Mouse (Mus musculus) forebrain, embryonic 14.5 days (tissue): ENCODE data around the gene Wdr46. TPM values are rescaled to one million over a fixed set of nuclear protein-coding genes. Genes with fewer than 3 reads are reported as not detected.

ENCODE experiments used
- ATAC-seq: fragments of 200-750 bp; cut with Nextera tagmentation; 2 replicates; pipeline ENCODE4 v1.8.0; 2017; ENCODE audit warnings: mild to moderate bottlenecking, moderate library complexity
- DNase-seq: peaks from one replicate; pipeline ENCODE4 v3.0.0-alpha.2; 2015; ENCODE audit warnings: low spot score
- H3K27ac ChIP-seq: fragments of 300-500 bp; sonication (generic); 2 replicates; pipeline ENCODE4 v1.5.1; 2014; ENCODE audit warnings: low read depth, mild to moderate bottlenecking, control low read depth, low read length, moderate library complexity
- H3K27me3 ChIP-seq: fragments of 300-500 bp; sonication (generic); replicated peaks from 2 replicates; pipeline ENCODE4 v1.6.1; 2014; ENCODE audit warnings: low read length, control low read depth, mixed read lengths; ENCODE audit not compliant: control insufficient read depth, insufficient read depth
- H3K36me3 ChIP-seq: fragments of 300-500 bp; sonication (generic); 2 replicates; pipeline ENCODE4 v1.6.1; 2014; ENCODE audit warnings: low read length, control low read depth; ENCODE audit not compliant: control insufficient read depth, insufficient read depth
- H3K4me1 ChIP-seq: fragments of 300-500 bp; sonication (generic); 2 replicates; pipeline ENCODE4 v1.6.1; 2014; ENCODE audit warnings: antibody characterized with exemption, low read length, control low read depth; ENCODE audit not compliant: control insufficient read depth, insufficient read depth
- H3K4me2 ChIP-seq: fragments of 300-500 bp; sonication (generic); 2 replicates; pipeline ENCODE4 v1.6.1; 2014; ENCODE audit warnings: mild to moderate bottlenecking, control low read depth, low read length
- H3K4me3 ChIP-seq: fragments of 300-500 bp; sonication (generic); 2 replicates; pipeline ENCODE4 v1.5.1; 2014; ENCODE audit warnings: low read depth, low read length, control low read depth
- H3K9ac ChIP-seq: fragments of 300-500 bp; sonication (generic); 2 replicates; pipeline ENCODE4 v1.6.1; 2014; ENCODE audit warnings: mild to moderate bottlenecking, low read length, control low read depth, moderate library complexity
- H3K9me3 ChIP-seq: fragments of 300-500 bp; sonication (generic); replicated peaks from 2 replicates; pipeline ENCODE4 v1.6.1; 2016; ENCODE audit warnings: low read length, control low read depth, mixed read lengths; ENCODE audit not compliant: control insufficient read depth
- WGBS: fragments of 180-500 bp; shearing (Covaris S2); extraction: QIAGEN DNeasy Blood & Tissue Kit; methylation state at CpG from one replicate; pipeline ENCODE4 v1.1.7; 2014; 5-methylcytosine and 5-hydroxymethylcytosine counted together
- polyA plus RNA-seq: library from polyadenylated mRNA; unstranded; fragments of >200 nt; fragmentation: Nextera tagmentation; extraction: Ambion mirVana; gene quantifications from 2 replicates; pipeline ENCODE4 v1.2.1, GENCODE M21; 2014

The Wdr46 gene
- polyA plus RNA-seq, 1 experiment from 2014 or later = 10.5 TPM

DNA sequence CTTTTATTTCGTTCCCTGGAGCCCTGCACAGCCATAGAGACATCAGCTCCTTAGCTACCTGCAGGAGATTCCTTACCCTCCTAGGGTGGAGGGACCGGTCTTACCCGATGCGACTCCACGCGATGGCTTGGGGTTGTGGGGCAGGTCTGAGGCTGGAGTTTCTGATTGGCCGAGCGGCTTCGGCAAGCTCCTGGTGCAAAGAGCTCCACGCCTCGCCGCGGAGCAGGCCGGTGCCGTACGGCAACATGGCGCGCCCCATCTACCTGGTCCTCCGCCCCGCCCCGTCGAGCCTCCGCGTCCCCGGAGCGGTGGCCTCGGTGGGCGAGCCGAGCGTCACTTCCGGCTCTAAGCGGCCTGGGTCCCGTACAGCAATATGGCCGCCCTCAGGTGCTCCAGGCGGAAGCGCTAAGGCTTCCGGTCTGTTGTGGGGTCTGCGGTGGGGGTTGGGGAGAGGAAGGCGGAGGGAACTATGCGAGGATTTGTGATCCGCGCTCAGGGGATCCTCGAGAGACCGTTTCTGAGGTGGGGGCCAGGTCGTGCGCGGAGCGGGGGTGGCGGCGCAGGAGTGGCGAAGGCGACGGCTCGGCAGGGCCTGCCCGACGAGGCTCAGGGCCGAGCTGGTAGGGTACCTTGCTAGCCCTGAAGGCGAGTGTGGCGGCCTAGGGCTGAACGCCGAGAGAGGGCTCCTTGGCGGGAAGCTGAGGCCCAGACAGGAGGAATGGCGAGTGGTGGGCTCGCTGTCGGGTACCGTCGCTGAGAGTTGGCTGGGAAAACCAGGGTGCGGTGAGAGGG lies 31.2 kb upstream of the Wdr46 start, which contains the start of gene Daxx:
Gene Daxx (plus strand): TSS at position 338 of the 792 bp plus-strand sequence.
- peak; percentile 97 for ATAC-seq
- Histone ChIP-seq H3K4me3 (peak within 1 kb of the TSS; percentile 94), H3K4me1 (peaks cover 11% of the 10 kb centered on the region), H3K27ac (peak within 1 kb of the TSS; percentile 86), H3K9me3 (no peaks in the 10 kb centered on the region), H3K9ac (peak within 1 kb of the TSS; percentile 90), H3K4me2 (peak within 1 kb of the TSS; percentile 93), H3K36me3 (peaks cover 31% of the 10 kb centered on the region), H3K27me3 (no peaks in the 10 kb centered on the region)
- WGBS = 1% methylated on average over 68 of the region's 68 CpGs
- DNase-seq = peak; percentile 99

GRCm38 (mm10) chr17:33909869-33910250 lies 30.6 kb upstream of the Wdr46 start:
- H3K9ac ChIP-seq = peak overlapping the region; percentile 90
- H3K36me3 ChIP-seq = peaks cover 37% of the 10 kb centered on the region
- no peaks in the 10 kb centered on the region for H3K9me3 ChIP-seq
- DNase-seq (no peak), ATAC-seq (no peak)
- under 1% methylated on average over 14 of the region's 14 CpGs for WGBS
- peak overlapping the region; percentile 94 for H3K4me3 ChIP-seq
- H3K4me2 ChIP-seq = peak overlapping the region; percentile 93
- peaks cover 11% of the 10 kb centered on the region for H3K4me1 ChIP-seq
- H3K27ac ChIP-seq = peak overlapping the region; percentile 77
- H3K27me3 ChIP-seq = no peaks in the 10 kb centered on the region

DNA sequence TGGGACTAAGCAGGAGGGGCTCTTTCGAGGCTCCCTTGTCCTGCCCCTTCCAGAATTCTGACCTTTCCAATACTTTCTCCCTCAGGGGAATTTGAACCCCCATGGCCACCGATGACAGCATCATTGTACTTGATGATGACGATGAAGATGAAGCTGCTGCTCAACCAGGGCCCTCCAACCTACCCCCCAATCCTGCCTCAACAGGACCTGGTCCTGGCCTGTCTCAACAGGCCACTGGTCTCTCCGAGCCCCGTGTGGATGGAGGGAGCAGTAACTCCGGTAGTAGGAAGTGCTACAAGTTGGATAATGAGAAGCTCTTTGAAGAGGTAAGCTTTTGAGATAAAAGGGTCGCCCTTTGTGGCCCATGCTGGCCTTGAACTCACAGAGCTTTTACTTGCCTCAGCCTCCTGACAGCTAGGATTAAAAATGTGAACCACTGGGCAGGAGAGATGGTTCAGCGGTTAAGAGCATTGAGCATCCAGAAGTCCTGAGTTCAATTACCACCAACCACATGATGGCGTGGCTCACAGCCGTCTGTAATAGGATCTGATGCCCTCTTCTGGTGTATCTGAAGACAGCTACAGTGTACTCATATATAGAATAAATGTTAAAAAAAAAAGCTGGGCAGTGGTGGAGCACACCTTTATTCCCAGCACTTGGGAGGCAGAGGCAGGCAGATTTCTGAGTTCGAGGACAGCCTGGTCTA lies 30.0 kb upstream of the Wdr46 start:
- Histone ChIP-seq H3K9ac (peak overlapping the region; percentile 90), H3K4me3 (peak overlapping the region; percentile 94), H3K27me3 (no peaks in the 10 kb centered on the region), H3K9me3 (no peaks in the 10 kb centered on the region), H3K27ac (no peak overlapping the region), H3K4me2 (peak overlapping the region; percentile 93), H3K36me3 (peaks cover 41% of the 10 kb centered on the region), H3K4me1 (peaks cover 11% of the 10 kb centered on the region)
- 51% methylated on average over 11 of the region's 11 CpGs for WGBS
- no peak for DNase-seq
- no peak for ATAC-seq

- Histone ChIP-seq H3K9ac (no peak overlapping the region), H3K27ac (no peak overlapping the region), H3K36me3 (peaks cover 41% of the 10 kb centered on the region), H3K4me2 (no peak overlapping the region), H3K9me3 (no peaks in the 10 kb centered on the region), H3K27me3 (no peaks in the 10 kb centered on the region), H3K4me3 (no peak overlapping the region), H3K4me1 (peaks cover 11% of the 10 kb centered on the region)
- no peak for ATAC-seq
- DNase-seq = no peak
- WGBS = 90% methylated on average over 31 of the region's 31 CpGs
Measured at GRCm38 (mm10) chr17:33911052-33911812, 29.2 kb upstream of the Wdr46 start.

DNA sequence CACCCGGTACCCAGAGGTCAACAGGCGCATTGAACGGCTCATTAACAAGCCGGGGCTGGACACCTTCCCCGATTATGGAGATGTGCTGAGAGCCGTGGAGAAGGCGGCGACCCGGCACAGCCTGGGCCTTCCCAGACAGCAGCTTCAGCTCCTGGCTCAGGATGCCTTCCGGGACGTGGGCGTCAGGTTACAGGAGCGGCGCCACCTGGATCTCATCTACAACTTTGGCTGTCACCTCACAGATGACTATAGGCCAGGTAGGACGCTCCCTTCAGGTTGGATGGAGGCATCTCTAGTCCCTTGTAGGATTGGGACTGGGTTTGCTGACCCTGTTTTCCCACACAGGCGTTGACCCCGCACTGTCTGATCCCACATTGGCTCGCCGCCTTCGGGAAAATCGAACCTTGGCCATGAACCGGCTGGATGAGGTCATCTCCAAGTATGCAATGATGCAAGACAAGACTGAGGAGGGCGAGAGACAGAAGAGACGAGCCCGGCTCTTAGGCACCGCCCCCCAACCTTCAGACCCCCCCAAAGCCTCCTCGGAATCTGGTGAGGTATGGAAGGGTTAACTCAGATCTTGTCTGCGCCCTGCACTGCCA lies 28.5 kb upstream of the Wdr46 start:
- Histone ChIP-seq H3K4me3 (no peak overlapping the region), H3K9ac (no peak overlapping the region), H3K4me2 (no peak overlapping the region), H3K36me3 (peaks cover 41% of the 10 kb centered on the region), H3K27ac (no peak overlapping the region), H3K27me3 (no peaks in the 10 kb centered on the region), H3K9me3 (no peaks in the 10 kb centered on the region), H3K4me1 (peaks cover 16% of the 10 kb centered on the region)
- no peak for ATAC-seq
- WGBS = 94% methylated on average over 28 of the region's 28 CpGs
- DNase-seq = no peak

GRCm38 (mm10) chr17:33913264-33913663 lies 27.2 kb upstream of the Wdr46 start:
- DNase-seq (no peak), ATAC-seq (no peak)
- Histone ChIP-seq H3K9me3 (no peaks in the 10 kb centered on the region), H3K4me2 (no peak overlapping the region), H3K27ac (no peak overlapping the region), H3K36me3 (peaks cover 41% of the 10 kb centered on the region), H3K4me3 (no peak overlapping the region), H3K9ac (no peak overlapping the region), H3K27me3 (no peaks in the 10 kb centered on the region), H3K4me1 (peaks cover 13% of the 10 kb centered on the region)
- 88% methylated on average over 10 of the region's 10 CpGs for WGBS

GRCm38 (mm10) chr17:33913905-33914304 lies 26.6 kb upstream of the Wdr46 start:
- no peak overlapping the region for H3K4me2 ChIP-seq
- DNase-seq = no peak
- H3K36me3 ChIP-seq = peaks cover 41% of the 10 kb centered on the region
- H3K4me3 ChIP-seq = no peak overlapping the region
- H3K27me3 ChIP-seq = no peaks in the 10 kb centered on the region
- no peak for ATAC-seq
- WGBS = 97% methylated on average over 8 of the region's 8 CpGs
- H3K9ac ChIP-seq = no peak overlapping the region
- H3K27ac ChIP-seq = no peak overlapping the region
- no peaks in the 10 kb centered on the region for H3K9me3 ChIP-seq
- peaks cover 14% of the 10 kb centered on the region for H3K4me1 ChIP-seq

DNA sequence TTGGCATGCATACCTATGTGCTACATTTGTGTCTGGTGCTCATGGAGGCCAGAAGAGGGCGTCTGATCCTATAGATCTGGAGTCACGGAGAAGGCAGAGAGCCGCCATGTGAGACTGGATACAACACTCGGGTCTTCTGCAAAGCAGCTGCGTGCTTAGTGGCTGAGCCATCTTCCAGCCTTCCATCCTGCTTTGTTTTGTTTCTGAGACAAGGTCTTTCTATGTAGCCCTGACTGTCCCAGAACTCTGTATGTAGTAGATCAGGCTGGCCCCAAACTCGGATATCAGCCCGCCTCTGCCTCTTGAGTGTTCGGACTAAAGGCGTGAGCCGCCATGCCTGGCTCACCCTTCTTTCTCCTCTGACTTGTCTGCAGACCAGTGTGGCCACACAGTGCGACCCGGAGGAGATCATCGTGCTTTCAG lies 25.5 kb upstream of the Wdr46 start:
- peaks cover 24% of the 10 kb centered on the region for H3K4me1 ChIP-seq
- no peak for DNase-seq
- H3K27ac ChIP-seq = no peak overlapping the region
- H3K4me3 ChIP-seq = peak overlapping the region; percentile 55; the same call in 1 of the 2 replicates
- H3K36me3 ChIP-seq = peaks cover 41% of the 10 kb centered on the region
- H3K4me2 ChIP-seq = peak overlapping the region; percentile 63
- no peaks in the 10 kb centered on the region for H3K27me3 ChIP-seq
- no peaks in the 10 kb centered on the region for H3K9me3 ChIP-seq
- ATAC-seq = no peak
- WGBS = 66% methylated on average over 13 of the region's 13 CpGs
- no peak overlapping the region for H3K9ac ChIP-seq
